Mouse (Mus musculus): ENCODE measurements around the gene Plin4.

DNA sequence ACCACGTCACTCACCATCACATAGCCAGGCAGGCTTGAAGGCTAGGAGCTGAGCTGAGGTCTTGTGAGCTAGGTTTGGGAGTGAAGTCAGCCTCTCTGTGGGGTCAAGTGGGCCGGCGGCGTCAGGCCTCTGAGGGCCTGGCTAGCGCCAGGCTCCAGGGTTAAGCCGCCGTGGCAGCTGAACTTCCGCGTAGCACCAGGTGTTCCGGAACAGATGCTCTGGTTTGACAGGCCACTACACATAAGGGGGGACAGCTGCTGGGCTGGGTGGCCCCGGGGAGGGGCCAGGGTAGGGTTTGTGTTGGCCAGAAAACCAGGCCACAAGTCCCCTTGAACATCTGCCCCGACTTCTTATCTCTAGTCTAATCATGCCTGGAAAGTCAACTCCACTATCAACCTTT, 37.8 kb upstream of the Plin4 start:
- no peak for TF ChIP-seq ZNF384 (IDR thresholded peaks at IDR 0.05; ENCODE audit: low read depth, low read length)
- no peak for TF ChIP-seq CTCF (conservative IDR thresholded peaks at IDR 0.05 in 1 of 2, IDR thresholded peaks at IDR 0.05 in 1 of 2; ENCODE audit: low read depth in 2 of 2, low read length in 2 of 2)
- no peak for TF ChIP-seq POLR2A (IDR thresholded peaks at IDR 0.05; ENCODE audit: low read depth, low read length)
- no peak for TF ChIP-seq UBTF (IDR thresholded peaks at IDR 0.05; ENCODE audit: low read depth, low read length)
- no peak for TF ChIP-seq EP300 (IDR thresholded peaks at IDR 0.05; ENCODE audit: low read length)
- no peak for TF ChIP-seq MAX (IDR thresholded peaks at IDR 0.05; ENCODE audit: low read length)
- TF ChIP-seq E2F4 (IDR thresholded peaks at IDR 0.05; ENCODE audit: insufficient replicate concordance, low read depth, low read length): no peak
- peak; percentile 87 for TF ChIP-seq TCF12 (IDR thresholded peaks at IDR 0.05; ENCODE audit: low read depth, low read length)
- no peak for TF ChIP-seq CHD2 (IDR thresholded peaks at IDR 0.05; ENCODE audit: low read length)
- TF ChIP-seq MYC (IDR thresholded peaks at IDR 0.05; ENCODE audit: low read depth, low read length): no peak
- TF ChIP-seq ZKSCAN1 (IDR thresholded peaks at IDR 0.05; ENCODE audit: borderline replicate concordance, low read depth, low read length): no peak
- TF ChIP-seq SIN3A (IDR thresholded peaks at IDR 0.05; ENCODE audit: low read length): no peak
- no peak for TF ChIP-seq ZC3H11A (IDR thresholded peaks at IDR 0.05; ENCODE audit: low read depth, low read length)
- TF ChIP-seq ZMIZ1 (IDR thresholded peaks at IDR 0.05; ENCODE audit: low read depth, low read length): no peak
